Mouse (Mus musculus) G1E (cell line): ENCODE measurements around the gene Cd2bp2.

Source experiments
- CTCF ChIP-seq: IDR thresholded peaks from 2 replicates; pipeline ENCODE4 v1.5.1; 2012; ENCODE audit warnings: low read depth, low read length, inconsistent platforms, mixed read lengths
- GATA1 ChIP-seq: IDR thresholded peaks from 2 replicates; pipeline ENCODE4 v1.6.1; 2012; ENCODE audit warnings: borderline replicate concordance, low read length, inconsistent platforms, mixed read lengths
- TAL1 ChIP-seq: conservative IDR thresholded peaks from 2 replicates; pipeline ENCODE4 v1.6.1; 2012; ENCODE audit warnings: low read depth, low read length, inconsistent platforms, mixed read lengths

GRCm38 (mm10) chr7:127231826-127232621 lies 36.2 kb upstream of the Cd2bp2 start:
- no peak for TF ChIP-seq CTCF
- TF ChIP-seq TAL1: no peak
- TF ChIP-seq GATA1: no peak
